Mouse (Mus musculus) ZHBTc4 (cell line): ENCODE results near the gene Ttc28.

ENCODE experiments used
- DNase-seq: peaks from one replicate; pipeline ENCODE4 v3.0.0-alpha.2; 2011; ENCODE audit warnings: low read depth, low spot score

The Ttc28 gene

GRCm38 (mm10) chr5:110958196-110958595 lies 78.6 kb downstream of the Ttc28 start:
- no peak for DNase-seq

- no peak for DNase-seq
These were observed 80.5 kb downstream of the Ttc28 start for GRCm38 (mm10) chr5:110960067-110960466.

- no peak for DNase-seq
These were observed 81.3 kb downstream of the Ttc28 start for GRCm38 (mm10) chr5:110960890-110961289.

GRCm38 (mm10) chr5:110967483-110968055 lies 88.0 kb downstream of the Ttc28 start:
- DNase-seq = no peak

- DNase-seq = no peak
These were observed 89.0 kb downstream of the Ttc28 start for GRCm38 (mm10) chr5:110968566-110968965.

GRCm38 (mm10) chr5:110970162-110970780 lies 90.7 kb downstream of the Ttc28 start:
- no peak for DNase-seq

GRCm38 (mm10) chr5:110976721-110977120 lies 97.1 kb downstream of the Ttc28 start:
- no peak for DNase-seq

GRCm38 (mm10) chr5:110977796-110978195 lies 98.2 kb downstream of the Ttc28 start:
- no peak for DNase-seq

- peak; percentile 74 for DNase-seq
These were observed 98.9 kb downstream of the Ttc28 start for GRCm38 (mm10) chr5:110978461-110978860.

- DNase-seq = peak; percentile 61
These were observed 99.6 kb downstream of the Ttc28 start for GRCm38 (mm10) chr5:110979011-110979860.

GRCm38 (mm10) chr5:110979861-110980346 lies 100.3 kb downstream of the Ttc28 start:
- DNase-seq = peak; percentile 59

GRCm38 (mm10) chr5:110980576-110980975 lies 101.0 kb downstream of the Ttc28 start:
- no peak for DNase-seq

- DNase-seq = no peak
These were observed 102.8 kb downstream of the Ttc28 start for GRCm38 (mm10) chr5:110982436-110982835.

- DNase-seq = no peak
These were observed 104.6 kb downstream of the Ttc28 start for GRCm38 (mm10) chr5:110984136-110984681.

- DNase-seq = no peak
These were observed 117.4 kb downstream of the Ttc28 start for GRCm38 (mm10) chr5:110996835-110997539.

GRCm38 (mm10) chr5:110997692-110998091 lies 118.1 kb downstream of the Ttc28 start:
- no peak for DNase-seq

- DNase-seq = no peak
These were observed 118.7 kb downstream of the Ttc28 start for GRCm38 (mm10) chr5:110998298-110998697.

- DNase-seq = no peak
These were observed 121.3 kb downstream of the Ttc28 start for GRCm38 (mm10) chr5:111000953-111001352.

- no peak for DNase-seq
These were observed 123.6 kb downstream of the Ttc28 start for GRCm38 (mm10) chr5:111003220-111003619.

GRCm38 (mm10) chr5:111003750-111004149 lies 124.1 kb downstream of the Ttc28 start:
- DNase-seq = no peak
